8 mouse cellular contexts compared by ENCODE assay signal in genomic region chr8:9975898-9976611, GRCm38 (mm10). TPM values are rescaled to one million over a fixed set of nuclear protein-coding genes. Genes with fewer than 3 reads are reported as not detected.
DNase-seq lines count a peak whose midpoint lies in the region; ATAC-seq and TF ChIP-seq lines count a peak whose summit lies in the region.

No protein-coding gene starts in this region.

- in situ Hi-C loops in Patski (cut with MboI; ENCODE audit: low pct_unique_long_range_greater_than_20kb) = loop anchor here (5.0 to 10.0 kb wide), 2 partner anchors 329 to 426 kb away; no protein-coding TSS in a partner anchor

- no peaks in the 10 kb centered on the region for H3K9me3 ChIP-seq in hindbrain, embryonic 13.5 days

- H3K36me3 ChIP-seq in hindbrain, embryonic 13.5 days = peaks cover 24% of the 10 kb centered on the region

- TF ChIP-seq CTCF in Patski (IDR thresholded peaks at IDR 0.05) = peak; percentile 97

- H3K4me3 ChIP-seq in hindbrain, embryonic 13.5 days = peak overlapping the region; percentile 76

- H3K27me3 ChIP-seq in Patski = no peaks in the 10 kb centered on the region
- H3K27me3 ChIP-seq in hindbrain, embryonic 13.5 days = no peaks in the 10 kb centered on the region

- peak; percentile 95 for ATAC-seq in Patski
- ATAC-seq in hindbrain, embryonic 13.5 days (ENCODE audit: low FRiP score) = peak; percentile 93

- peak; percentile 84 for DNase-seq in Patski (ENCODE audit: low read depth, low spot score)
- peak; percentile 98 for DNase-seq in cerebellum, postnatal 14 days
- peak; percentile 97 for DNase-seq in frontal cortex, postnatal 14 days (ENCODE audit: low spot score in 2 of 2)
- DNase-seq in layer of hippocampus, postnatal 25 days (ENCODE audit: extremely low spot score in 1 of 2, low spot score in 1 of 2) = peak; percentile 91 to 94
- DNase-seq in lung, postnatal 25 days (ENCODE audit: low spot score) = peak; percentile 99
- peak; percentile 99 for DNase-seq in retina, embryonic 14.5 days (ENCODE audit: low spot score)
- peak; percentile 99 for DNase-seq in thymus, postnatal 4 days

- peak overlapping the region; percentile 75 for H3K4me2 ChIP-seq in hindbrain, embryonic 13.5 days

- H3K4me1 ChIP-seq in hindbrain, embryonic 13.5 days (replicated peaks) = peaks cover 45% of the 10 kb centered on the region

- H3K9ac ChIP-seq in hindbrain, embryonic 13.5 days = peak overlapping the region; percentile 78

- POLR2A ChIA-PET in Patski (lab: Charles Lee) = no interaction called here

- CTCF ChIA-PET in Patski (lab: Charles Lee) = interaction anchor here (1.1 to 3.6 kb wide), 3 partner anchors 427 to 1196 kb away, joined by 3 to 12 read pairs (median 5); no protein-coding TSS in a partner anchor

- peak overlapping the region; percentile 79 for H3K27ac ChIP-seq in hindbrain, embryonic 13.5 days

- under 1% methylated on average over 47 of the region's 47 CpGs for WGBS in hindbrain, embryonic 13.5 days

RNA-seq across cellular contexts. Expression of gene Lig4, which starts 1.4 kb away (rescaled TPM):
- 9.2 TPM for polyA plus RNA-seq in Patski (2021)
- 11.1 and 12.1 TPM in 2 replicates for polyA plus RNA-seq in hindbrain, embryonic 13.5 days (2015; fragmentation: Nextera tagmentation; extraction: Ambion mirVana)
- 10 to 100 TPM; 10.7 to 10.9 TPM for total RNA-seq in layer of hippocampus, postnatal 25 days (2021)

RNA-seq across cellular contexts. Expression of gene Abhd13, which starts 1.5 kb away (rescaled TPM):
- polyA plus RNA-seq in Patski (2021) = 23.0 TPM
- polyA plus RNA-seq in hindbrain, embryonic 13.5 days (2015; fragmentation: Nextera tagmentation; extraction: Ambion mirVana) = 12.8 and 14.6 TPM in 2 replicates
- total RNA-seq in layer of hippocampus, postnatal 25 days (2021) = 10 to 100 TPM; 29.1 to 30.7 TPM

RNA-seq across cellular contexts. Expression of gene Tnfsf13b, which starts 30.2 kb away (rescaled TPM):
- polyA plus RNA-seq in Patski (2021) = 0.21 TPM
- polyA plus RNA-seq in hindbrain, embryonic 13.5 days (2015; fragmentation: Nextera tagmentation; extraction: Ambion mirVana) = 0.08 and 0.36 TPM in 2 replicates
- 1 to 10 TPM; 3.2 to 4.2 TPM for total RNA-seq in layer of hippocampus, postnatal 25 days (2021)

Comparison
In these comparisons a context has a peak if more than half of its experiments do, and no peak if none do; other contexts are left out.
1. Peak in every context shown above with its lines: DNase-seq, ATAC-seq, H3K4me3 ChIP-seq and H3K27ac ChIP-seq.